Mouse (Mus musculus): ENCODE measurements around the gene Magohb. TPM values are rescaled to one million over a fixed set of nuclear protein-coding genes. Genes with fewer than 3 reads are reported as not detected.
"Not testable (repeated sequence)": the region's sequence is repeated elsewhere in the genome, so short reads cannot be mapped to it uniquely, and the experiment has no call there.

Magohb gene
- total RNA-seq (2021) = 10 to 100 TPM; 21.9 to 22.7 TPM

DNA sequence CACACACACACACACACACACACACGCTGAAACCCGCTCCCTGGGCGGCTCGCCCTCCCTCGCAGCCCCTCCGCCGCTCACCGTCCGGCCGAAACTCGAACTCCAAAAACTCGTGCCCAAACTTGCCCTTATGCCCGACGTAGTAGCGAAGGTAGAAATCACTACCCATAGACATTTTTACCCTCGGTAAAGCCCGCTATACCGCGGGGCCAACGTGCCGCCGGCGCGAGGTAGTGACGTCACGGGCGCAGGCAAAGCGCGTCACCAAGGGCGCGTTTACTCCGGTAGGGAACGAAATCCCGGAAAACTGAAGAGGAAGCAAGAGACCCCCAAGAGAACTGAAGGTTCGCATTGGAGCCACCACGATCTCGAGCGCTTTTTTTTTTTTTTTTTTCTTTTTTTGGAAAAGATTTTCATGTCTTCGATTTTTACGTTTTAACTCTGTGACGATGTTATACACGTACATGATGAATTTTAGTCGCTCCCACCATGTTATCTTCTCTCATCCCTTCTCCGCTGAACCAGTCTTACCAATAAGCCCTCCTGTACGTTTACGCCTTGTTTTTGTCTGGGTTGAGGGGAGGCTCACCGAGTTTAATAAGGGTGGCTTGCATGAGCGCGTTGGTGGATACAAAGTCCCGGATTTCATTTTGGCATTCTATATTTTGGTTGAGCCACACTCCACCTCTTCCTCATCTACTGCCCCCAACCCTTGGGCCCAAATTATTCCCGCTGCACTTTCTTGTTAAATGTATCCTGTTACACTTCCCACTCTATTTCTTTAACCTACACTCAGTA lies at the start of gene Magohb:
Gene Magohb (minus strand): TSS at position 254 of the 798 bp plus-strand sequence.
- intact Hi-C loops (cut with DNase I) = no loop called here
- peak; percentile 86 for DNase-seq

DNA sequence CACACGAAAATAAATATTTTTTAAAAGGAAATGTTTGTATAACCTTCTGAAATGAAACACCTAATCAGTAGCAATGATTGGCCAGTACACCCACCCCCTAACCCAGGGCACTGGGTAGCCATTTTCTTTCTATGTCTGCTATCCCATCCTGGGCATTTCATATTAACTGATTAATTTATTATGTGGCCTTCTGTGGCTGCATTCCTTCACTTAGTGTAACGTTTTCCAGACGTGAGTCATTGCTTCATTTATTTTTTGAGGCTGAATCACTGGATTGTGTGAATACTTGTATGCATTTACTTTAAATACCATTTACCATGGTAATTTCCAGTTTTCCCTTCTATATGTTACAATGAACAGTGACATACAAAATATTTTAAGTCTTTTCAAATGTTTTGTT lies 47.0 kb upstream of the Magohb start:
- intact Hi-C loops (cut with DNase I) = no loop called here
- no peak for DNase-seq

DNA sequence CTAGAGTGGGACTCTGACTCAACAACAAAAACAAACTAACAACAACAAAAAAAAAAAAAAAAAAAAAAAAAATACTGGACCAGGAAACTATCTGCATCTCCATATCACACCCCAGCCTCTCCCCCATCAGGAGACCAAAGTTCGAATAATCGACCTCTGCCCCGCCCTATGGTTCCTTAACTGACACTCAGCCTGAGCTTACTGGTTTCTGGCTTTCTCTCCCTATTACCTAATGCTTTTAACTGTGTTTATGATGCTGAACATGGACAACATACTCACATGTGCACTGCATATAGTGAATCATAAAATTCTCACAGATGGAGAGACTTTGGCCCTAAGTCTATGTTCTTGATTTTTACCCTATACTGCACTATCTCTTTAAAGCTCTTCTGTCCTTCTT lies 46.3 kb upstream of the Magohb start:
- intact Hi-C loops (cut with DNase I) = no loop called here
- DNase-seq = no peak

DNA sequence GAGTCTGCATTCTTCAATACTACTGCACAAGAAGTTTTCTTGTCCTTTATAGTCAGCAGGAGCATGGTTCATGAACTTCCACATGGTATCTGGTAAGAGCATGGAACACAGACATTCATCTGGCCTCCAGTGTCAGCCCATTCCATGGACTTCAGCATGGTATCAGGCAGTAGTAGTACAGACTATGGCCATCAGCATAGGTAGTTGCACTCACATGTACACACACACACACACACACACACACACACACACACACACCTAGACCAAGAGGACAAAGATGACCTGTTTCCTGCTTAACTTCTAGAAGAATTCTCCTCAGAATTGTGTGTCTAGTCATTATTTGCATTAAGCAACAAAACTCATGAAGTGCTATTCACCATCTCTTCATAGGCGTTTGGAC lies 45.7 kb upstream of the Magohb start:
- intact Hi-C loops (cut with DNase I) = no loop called here
- no peak for DNase-seq

DNA sequence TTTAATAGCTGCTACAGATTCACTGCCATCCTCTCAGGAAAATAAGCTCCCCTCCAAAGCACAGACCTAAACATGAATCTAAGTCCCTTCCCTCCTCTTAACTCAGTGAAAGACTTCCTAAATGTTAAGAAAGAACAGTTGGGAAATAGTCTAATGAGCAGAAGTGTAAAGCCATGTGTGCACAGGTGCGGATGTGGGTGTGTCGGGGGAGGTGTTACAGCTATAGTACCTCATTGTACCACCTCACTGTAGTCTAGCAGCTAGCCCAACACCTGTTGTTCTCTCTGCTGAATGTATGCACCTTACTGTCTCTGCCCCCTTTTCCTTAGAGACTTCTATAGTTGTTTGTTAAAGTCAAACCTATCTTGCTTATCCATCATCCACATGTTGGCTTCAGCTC lies 34.0 kb upstream of the Magohb start:
- intact Hi-C loops (cut with DNase I) = no loop called here
- DNase-seq = no peak

DNA sequence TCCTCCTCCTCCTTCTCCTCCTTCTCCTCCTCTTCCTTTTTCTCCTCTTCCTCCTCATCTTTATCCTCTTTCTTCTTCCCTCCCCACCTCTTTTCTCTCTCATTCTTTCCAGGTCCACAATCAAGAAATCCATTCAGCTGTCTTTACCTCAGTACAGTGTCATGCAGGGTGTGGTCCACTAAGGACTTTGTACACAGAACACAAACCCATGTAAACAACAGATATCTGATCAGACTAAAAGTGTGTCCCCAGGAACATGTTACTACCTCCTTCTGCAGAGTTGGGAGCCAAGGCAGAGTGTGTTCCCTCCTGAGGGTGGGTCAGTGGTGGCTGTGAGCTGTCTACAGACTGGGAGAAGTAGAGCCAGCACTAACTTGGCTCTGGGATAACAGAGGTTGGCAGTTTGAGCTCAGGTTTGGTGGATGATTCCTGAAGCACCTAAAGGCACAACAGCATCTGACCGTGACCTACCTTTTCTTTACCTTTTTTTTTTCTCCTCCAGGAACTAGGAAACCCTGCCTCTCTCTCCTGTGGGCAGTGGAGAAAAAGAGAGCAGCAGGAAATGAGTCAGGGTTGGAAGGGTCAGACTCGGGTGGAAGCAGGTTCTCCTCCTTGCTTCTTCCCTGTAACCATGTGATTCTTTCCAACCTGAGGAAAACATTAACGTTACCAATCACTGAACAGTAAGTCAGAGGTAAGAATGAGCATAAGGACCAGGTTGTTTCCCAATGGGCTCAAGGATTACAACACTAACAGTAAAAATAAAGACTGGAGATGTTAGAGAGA lies 29.0 kb upstream of the Magohb start:
- no peak for DNase-seq
- intact Hi-C loops (cut with DNase I) = no loop called here

DNA sequence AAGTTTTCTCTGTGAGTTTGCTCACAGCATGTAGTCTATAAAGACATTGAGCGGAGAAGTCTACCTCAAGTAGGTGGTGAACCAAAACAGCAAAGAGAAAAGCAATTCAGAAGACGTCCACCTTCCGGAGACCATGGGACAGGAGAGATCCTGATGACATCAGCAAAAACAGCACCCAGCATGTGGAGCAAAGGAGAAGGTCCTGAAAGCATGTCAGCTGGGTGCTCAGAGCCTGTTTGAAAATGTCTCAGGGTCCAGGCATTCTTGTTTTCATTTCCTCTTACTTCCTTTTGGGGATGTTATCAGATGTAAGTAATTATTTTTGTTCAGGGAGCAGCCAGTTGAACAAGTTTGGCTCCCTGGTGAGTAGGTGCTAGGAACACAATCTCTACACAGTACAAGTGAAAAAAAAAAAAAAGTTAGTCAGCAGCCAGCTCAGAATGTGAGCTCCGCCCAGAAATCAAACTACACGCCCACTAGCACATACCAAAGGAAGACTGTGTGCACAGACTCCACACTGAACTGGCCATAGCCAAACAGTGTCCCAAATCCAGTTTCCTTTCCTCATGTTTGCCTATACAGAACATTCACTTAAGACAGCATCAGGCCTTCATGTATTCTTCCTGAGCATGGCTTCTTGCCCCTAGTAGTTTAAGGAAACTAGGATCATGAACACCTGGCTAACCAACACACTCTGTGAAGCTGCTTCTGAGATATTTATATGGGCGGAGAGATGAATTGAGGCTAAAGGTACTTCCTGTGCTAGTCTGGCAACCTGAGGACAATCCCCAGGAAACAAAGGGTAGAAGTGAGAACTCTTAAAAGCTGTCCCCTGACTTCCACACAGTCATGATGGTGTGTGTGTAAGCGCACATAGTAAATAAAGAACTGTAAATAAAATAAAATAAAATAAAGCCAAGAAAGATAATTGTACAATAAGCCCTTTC lies 23.4 kb upstream of the Magohb start:
- no peak for DNase-seq
- intact Hi-C loops (cut with DNase I) = no loop called here

DNA sequence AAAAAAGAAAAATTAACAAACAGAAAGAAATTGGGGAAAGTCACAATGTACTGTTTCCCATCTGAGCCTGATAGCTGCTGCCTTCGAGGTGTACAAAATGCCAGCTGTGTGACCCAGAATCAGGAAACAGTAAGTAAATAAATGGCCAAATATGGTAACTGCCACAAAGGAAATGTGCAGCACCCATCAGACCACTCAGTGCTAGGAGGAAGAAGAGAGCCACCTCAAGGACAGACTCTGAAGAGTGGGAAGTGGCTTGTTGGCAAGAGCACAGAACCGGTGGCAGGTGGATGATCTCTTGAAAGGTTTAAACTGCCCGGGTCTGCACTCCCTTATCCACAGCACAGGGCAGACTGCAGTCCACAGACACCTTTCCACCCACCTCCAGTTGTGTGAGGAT lies 15.0 kb upstream of the Magohb start:
- intact Hi-C loops (cut with DNase I) = no loop called here
- DNase-seq = no peak

DNA sequence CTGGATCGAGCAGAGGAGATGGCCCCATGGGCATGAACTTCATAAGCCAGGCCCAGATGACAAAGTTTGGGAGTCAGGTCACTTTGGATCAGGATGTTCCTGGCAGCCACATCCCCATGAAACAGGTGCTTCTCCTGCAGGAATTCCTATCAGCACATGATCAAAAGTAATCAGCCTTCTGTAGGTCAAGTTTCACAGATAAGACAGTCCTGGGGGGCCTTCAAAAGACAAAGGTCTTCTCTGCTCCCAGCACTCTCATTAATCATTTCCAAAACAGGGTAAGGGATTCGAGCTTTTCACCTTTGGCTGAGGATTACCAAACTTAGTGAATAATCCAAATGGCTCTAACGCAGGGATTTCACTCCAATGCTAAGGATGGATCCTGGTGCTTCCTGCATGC lies 11.7 kb upstream of the Magohb start:
- no peak for DNase-seq
- intact Hi-C loops (cut with DNase I) = no loop called here

DNA sequence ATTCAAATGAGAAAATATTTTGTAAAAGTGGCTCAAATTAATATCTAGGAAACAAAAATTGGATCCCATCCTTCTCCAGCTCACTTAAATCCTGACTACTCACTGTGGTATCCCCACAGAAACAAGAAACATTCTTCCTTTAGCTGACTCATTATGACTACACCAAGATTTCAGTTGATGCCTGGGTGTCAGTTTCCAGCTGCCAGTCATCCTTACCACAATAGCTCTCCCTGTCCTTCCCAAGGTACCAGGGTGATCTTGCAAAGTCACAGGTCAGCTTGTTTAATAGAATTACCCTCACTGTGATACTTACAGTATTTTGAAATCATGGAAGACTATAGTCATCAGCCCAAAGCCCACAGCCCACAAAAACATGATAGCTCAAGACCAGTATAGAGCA lies 5.5 kb upstream of the Magohb start:
- intact Hi-C loops (cut with DNase I) = no loop called here
- no peak for DNase-seq

DNA sequence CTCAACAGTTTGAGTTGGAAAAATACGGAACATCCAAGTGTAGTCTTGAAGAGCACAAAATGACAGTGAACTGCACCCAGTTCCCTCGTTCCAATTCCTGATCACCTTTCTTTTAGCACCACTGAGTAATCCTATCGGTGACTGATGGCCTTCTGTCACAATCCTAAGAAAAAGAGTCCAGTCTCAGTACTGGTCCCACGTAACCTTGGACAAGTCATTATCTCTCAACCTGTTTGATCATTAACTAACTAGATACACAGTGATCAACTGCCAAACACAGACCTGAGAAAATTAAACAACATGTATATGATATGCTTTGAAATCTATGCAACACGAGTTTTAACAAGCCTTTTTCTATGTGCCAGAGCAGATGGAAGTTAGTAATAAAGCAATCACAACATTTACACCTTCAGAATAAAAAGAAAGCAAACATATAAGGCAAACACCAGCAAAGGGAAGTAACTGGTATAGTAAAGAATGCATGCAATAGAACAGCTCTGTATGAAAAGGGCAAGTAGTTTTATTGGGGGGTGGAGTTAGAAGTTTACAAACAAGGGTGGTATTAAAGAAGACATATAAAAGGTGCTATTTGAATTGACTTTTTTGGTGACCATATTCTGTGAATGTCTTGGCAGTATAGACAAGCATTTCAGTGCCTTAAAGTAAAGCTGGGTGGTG lies 1.5 kb upstream of the Magohb start:
- intact Hi-C loops (cut with DNase I) = no loop called here

DNA sequence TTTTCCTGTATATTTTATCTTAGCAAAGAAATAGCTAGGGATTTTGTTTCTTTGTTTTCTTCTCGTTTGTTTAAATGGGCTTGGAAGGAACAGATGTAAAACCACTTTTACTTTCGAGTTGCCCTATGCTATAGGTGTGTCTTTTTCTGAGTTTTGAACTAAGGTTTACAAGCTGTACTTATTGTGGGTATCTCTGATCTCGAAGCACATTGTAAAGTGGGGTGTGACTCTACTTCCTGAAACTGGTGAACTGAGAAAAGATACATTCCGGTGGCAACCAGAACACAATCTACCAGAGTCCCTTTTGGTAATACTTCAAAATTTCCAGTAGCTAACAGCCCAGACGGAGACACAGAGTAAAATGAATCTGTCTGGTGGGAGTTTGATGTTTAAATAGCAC lies 872 bp upstream of the Magohb start:
- no peak for DNase-seq
- intact Hi-C loops (cut with DNase I) = no loop called here

More for the DNA sequence above, 1.5 kb upstream of the Magohb start:
- DNase-seq = no peak

DNA sequence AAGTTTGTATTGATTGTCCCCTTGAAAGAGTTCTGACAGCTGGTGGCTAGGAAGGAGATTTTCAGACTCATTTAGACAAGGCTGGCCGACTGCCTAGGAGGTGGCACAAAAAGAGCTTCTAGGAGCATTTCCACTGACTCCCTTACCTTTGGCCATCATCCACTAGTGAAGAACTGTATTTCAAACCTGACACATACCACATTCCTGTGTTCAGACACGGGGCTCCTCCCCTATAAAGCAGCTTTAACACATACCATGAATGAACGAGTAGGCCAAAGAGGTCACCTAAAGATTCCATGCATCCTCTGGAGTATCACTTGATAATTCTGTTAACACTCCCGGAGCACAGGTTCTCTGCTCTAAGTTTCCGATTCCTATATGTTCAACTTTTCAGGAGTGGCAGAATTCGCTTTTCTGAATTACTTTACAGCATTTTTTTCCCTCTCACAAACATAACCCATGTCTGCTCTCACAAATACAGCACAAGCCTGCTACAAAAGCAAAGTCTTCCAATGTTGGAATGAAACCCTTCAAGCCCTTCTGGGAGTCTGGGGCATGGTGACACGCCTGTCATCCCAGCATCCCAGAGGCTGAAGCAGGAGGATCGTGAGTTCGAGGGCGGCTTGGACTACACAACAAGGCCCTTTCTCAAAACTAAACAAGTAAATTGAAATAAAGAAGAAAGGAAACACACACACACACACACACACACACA lies 611 bp downstream of the Magohb start:
- peak; percentile 30 for DNase-seq
- intact Hi-C loops (cut with DNase I) = no loop called here

DNA sequence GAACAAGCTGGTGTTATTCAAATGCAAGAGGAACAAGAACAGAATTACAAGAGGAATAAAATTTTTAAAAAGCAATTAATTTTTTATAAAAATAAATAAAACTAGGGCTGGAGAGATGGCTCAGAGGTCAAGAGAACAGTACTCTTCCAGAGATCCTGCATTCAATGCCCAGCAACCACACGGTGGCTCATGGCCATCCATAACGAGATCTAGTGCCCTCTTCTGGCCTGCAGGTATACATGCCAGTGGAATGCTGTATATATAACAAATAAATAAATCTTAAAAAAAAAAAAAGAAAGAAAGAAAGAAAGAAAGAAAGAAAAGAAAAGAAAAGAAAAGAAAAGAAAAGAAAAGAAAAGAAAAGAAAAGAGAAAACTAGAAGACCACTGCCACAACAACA lies 2.6 kb downstream of the Magohb start:
- intact Hi-C loops (cut with DNase I) = no loop called here
- DNase-seq = peak; percentile 25

DNA sequence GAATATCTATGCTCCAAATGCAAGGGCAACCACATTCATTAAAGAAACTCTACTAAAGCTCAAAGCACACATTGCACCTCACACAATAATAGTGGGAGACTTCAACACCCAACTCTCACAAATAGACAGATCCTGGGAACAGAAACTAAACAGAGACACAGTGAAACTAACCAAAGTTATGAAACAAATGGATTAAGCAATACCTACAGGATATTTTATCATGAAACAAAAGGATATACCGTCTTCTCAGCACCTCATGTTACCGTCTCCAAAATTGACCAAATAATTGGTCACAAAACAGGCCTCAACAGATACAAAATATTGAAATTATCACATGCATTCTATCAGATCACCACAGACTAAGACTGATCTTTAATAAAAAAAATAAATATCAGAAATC lies 14.9 kb downstream of the Magohb start:
- DNase-seq; intact Hi-C loops (cut with DNase I): not testable (repeated sequence)

DNA sequence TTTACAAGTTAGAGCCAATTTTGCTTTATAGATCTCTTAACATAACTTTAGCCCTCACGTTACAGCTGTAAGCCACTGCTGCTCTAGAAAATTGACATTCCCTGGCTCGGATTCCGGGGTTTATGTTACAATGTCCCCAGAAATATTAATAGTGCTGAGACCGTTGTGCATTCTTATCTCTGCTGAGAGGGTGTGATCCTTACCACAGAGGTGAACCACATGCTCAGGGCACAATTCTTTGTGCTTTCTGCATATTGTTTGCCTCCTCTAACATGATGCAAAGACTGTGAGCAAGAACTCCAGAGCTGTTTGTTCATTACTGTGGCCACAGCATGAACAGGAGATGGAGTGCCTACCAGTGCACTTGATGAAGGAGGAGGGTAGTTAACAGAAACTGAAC lies 16.4 kb downstream of the Magohb start:
- DNase-seq = no peak
- intact Hi-C loops (cut with DNase I) = no loop called here

DNA sequence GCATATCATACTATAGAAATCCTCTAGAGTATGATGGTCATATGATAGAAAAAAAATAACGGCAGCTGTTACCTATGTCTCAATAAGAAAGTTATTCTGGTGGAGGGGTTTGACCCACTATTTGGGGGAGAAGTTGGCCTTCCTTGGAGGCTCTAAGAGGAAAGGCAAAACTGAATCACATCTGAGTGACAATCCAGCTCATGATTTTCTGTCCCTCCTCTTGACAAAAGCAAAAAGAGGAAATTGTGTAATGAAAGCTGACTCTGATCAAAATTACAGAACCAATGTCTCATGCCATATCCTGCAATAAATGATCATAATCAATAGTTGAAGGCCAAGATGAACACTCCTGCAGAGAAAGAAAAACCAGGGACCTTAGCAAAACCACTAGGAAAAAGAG lies 20.7 kb downstream of the Magohb start:
- intact Hi-C loops (cut with DNase I) = no loop called here
- DNase-seq = no peak

DNA sequence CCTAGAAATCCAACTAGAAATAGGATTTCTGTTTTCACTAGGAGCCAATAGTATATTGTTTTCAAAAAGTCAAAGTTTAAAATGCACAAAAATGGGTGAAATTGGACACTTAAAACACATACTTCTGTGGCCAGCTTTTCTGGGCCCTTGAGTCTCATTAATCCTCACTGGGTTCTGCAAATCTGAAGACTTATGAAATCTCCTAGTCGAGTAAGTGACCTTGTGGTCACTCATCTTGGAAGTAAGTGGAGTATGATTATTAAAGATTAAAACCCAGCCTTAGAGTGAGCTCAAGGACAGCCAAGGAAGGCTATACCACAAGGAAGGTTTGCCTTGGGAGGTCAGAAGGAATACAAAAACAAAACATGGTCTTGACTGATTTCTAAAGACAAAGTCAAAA lies 22.7 kb downstream of the Magohb start:
- intact Hi-C loops (cut with DNase I) = no loop called here
- no peak for DNase-seq

DNA sequence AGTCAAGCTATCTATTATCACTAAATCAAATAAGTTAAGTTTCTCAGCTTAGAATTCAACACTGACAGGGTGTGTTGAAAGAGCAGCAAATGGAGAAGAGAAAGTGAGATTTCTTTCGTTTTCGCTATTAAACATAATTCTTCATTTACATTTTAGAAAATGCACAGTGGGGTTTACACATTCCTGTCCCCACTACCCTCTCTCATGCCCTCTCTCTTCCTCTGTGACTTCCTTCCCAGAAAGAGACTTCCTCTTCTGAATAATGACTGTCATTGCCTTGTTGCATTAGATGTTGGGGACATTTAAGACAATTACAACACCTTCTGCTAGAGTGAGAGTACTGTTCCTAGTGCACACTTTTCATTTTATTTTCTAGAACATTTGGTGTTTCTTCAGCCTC lies 23.4 kb downstream of the Magohb start:
- DNase-seq = no peak
- intact Hi-C loops (cut with DNase I) = no loop called here

DNA sequence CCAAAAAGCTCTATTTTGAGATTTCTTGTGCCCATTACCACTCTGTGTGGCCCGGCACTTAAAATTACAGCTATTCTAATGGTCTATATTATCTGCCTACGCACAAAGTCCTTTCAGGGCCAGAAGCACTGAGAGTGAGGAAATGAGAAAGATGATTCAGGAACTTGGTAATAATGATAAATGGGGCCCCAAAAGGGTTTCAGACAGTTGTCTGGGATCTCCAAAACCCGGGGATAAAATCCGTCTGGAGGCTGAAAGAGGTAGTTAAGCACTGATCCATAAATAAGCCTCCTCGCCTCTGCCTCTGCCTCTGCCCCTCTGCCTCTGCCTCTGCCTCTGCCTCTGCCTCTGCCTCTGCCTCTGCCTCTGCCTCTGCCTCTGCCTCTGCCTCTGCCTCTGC lies 28.9 kb downstream of the Magohb start:
- intact Hi-C loops (cut with DNase I) = no loop called here
- DNase-seq = no peak

Data from left cerebral cortex, postnatal 4 days (tissue).